Mouse (Mus musculus) midbrain, embryonic 10.5 days (tissue): ENCODE results near the gene Timd2. TPM values are rescaled to one million over a fixed set of nuclear protein-coding genes. Genes with fewer than 3 reads are reported as not detected.
"Not testable (repeated sequence)": the region's sequence is repeated elsewhere in the genome, so short reads cannot be mapped to it uniquely, and the experiment has no call there.

Experiments
- DNase-seq: peaks from one replicate; pipeline ENCODE4 v3.0.0-alpha.2; 2017; ENCODE audit warnings: low spot score
- H3K27ac ChIP-seq: fragments of 300-500 bp; sonication (generic); replicated peaks from 2 replicates; pipeline ENCODE4 v1.5.1; 2016; ENCODE audit warnings: mild to moderate bottlenecking
- H3K27me3 ChIP-seq: fragments of 300-500 bp; sonication (generic); 2 replicates; pipeline ENCODE4 v1.6.1; 2016; ENCODE audit warnings: low read depth, mild to moderate bottlenecking; ENCODE audit not compliant: poor library complexity, severe bottlenecking
- H3K36me3 ChIP-seq: fragments of 300-500 bp; sonication (generic); 2 replicates; pipeline ENCODE4 v1.6.1; 2016; ENCODE audit warnings: mild to moderate bottlenecking, moderate library complexity
- H3K4me1 ChIP-seq: fragments of 300-500 bp; sonication (generic); 2 replicates; pipeline ENCODE4 v1.6.1; 2016
- H3K4me3 ChIP-seq: fragments of 300-500 bp; sonication (generic); 2 replicates; pipeline ENCODE4 v1.5.1; 2016; ENCODE audit warnings: mild to moderate bottlenecking, moderate library complexity
- H3K9me3 ChIP-seq: fragments of 300-500 bp; sonication (generic); replicated peaks from 2 replicates; pipeline ENCODE4 v1.6.1; 2016; ENCODE audit warnings: mild to moderate bottlenecking
- WGBS: fragments of 180-500 bp; shearing (Covaris S2); methylation state at CpG from one replicate; pipeline ENCODE4 v1.1.7; 2016; 5-methylcytosine and 5-hydroxymethylcytosine counted together
- polyA plus RNA-seq: library from polyadenylated mRNA; unstranded; fragments of >200 nt; fragmentation: Nextera tagmentation; extraction: Ambion mirVana; gene quantifications from 2 replicates; pipeline ENCODE4 v1.2.1, GENCODE M21; 2016

The Timd2 gene
- 0.09 and 0.17 TPM in 2 replicates for polyA plus RNA-seq

- no peak for DNase-seq
- Histone ChIP-seq H3K9me3 (no peaks in the 10 kb centered on the region), H3K36me3 (no peaks in the 10 kb centered on the region), H3K27ac (no peak within 1 kb of the TSS), H3K27me3 (no peaks in the 10 kb centered on the region), H3K4me1 (no peaks in the 10 kb centered on the region), H3K4me3 (no peak within 1 kb of the TSS)
- 83% methylated on average over 6 of the region's 6 CpGs for whole genome bisulfite sequencing
Observed at GRCm38 (mm10) chr11:46706664-46707356, at the start of gene Timd2. TSS of gene Timd2 (minus strand) at chr11:46707061.

- not testable (repeated sequence) for H3K4me3 ChIP-seq, H3K27me3 ChIP-seq, H3K36me3 ChIP-seq, H3K27ac ChIP-seq, H3K4me1 ChIP-seq, DNase-seq, H3K9me3 ChIP-seq
- 90% methylated on average over 6 of the region's 6 CpGs for WGBS
Observed at GRCm38 (mm10) chr11:46755714-46756113, 48.9 kb upstream of the Timd2 start.

- Histone ChIP-seq H3K36me3 (no peaks in the 10 kb centered on the region), H3K9me3 (no peaks in the 10 kb centered on the region), H3K4me3 (no peak overlapping the region), H3K4me1 (no peaks in the 10 kb centered on the region), H3K27ac (no peak overlapping the region), H3K27me3 (no peaks in the 10 kb centered on the region)
- WGBS, result 73% methylated on average over 4 of the region's 4 CpGs
- no peak for DNase-seq
Observed at GRCm38 (mm10) chr11:46754669-46755068, 47.8 kb upstream of the Timd2 start.

- WGBS, result 87% methylated on average over 2 of the region's 2 CpGs
- no peak overlapping the region for H3K4me3 ChIP-seq
- H3K4me1 ChIP-seq, result no peaks in the 10 kb centered on the region
- H3K36me3 ChIP-seq, result no peaks in the 10 kb centered on the region
- no peak overlapping the region for H3K27ac ChIP-seq
- no peak for DNase-seq
- no peaks in the 10 kb centered on the region for H3K27me3 ChIP-seq
- H3K9me3 ChIP-seq, result no peaks in the 10 kb centered on the region
Observed at GRCm38 (mm10) chr11:46753662-46754061, 46.8 kb upstream of the Timd2 start.

GRCm38 (mm10) chr11:46747996-46748395 lies 41.1 kb upstream of the Timd2 start:
- Histone ChIP-seq H3K36me3 (no peaks in the 10 kb centered on the region), H3K4me3 (no peak overlapping the region), H3K4me1 (no peaks in the 10 kb centered on the region), H3K9me3 (no peaks in the 10 kb centered on the region), H3K27ac (no peak overlapping the region), H3K27me3 (no peaks in the 10 kb centered on the region)
- 80% methylated on average over 2 of the region's 2 CpGs for WGBS
- no peak for DNase-seq

- no peak overlapping the region for H3K4me3 ChIP-seq
Observed at GRCm38 (mm10) chr11:46741716-46742115, 34.9 kb upstream of the Timd2 start.

GRCm38 (mm10) chr11:46740886-46741285 lies 34.0 kb upstream of the Timd2 start:
- no peaks in the 10 kb centered on the region for H3K36me3 ChIP-seq
- H3K27me3 ChIP-seq, result no peaks in the 10 kb centered on the region
- no peak overlapping the region for H3K27ac ChIP-seq
- no peak for DNase-seq
- WGBS, result 88% methylated on average over 4 of the region's 4 CpGs
- no peaks in the 10 kb centered on the region for H3K4me1 ChIP-seq
- H3K4me3 ChIP-seq, result no peak overlapping the region
- H3K9me3 ChIP-seq, result no peaks in the 10 kb centered on the region

More at GRCm38 (mm10) chr11:46741716-46742115, 34.9 kb upstream of the Timd2 start:
- 91% methylated on average over 3 of the region's 3 CpGs for WGBS
- Histone ChIP-seq H3K27ac (no peak overlapping the region), H3K27me3 (no peaks in the 10 kb centered on the region), H3K36me3 (no peaks in the 10 kb centered on the region), H3K9me3 (no peaks in the 10 kb centered on the region), H3K4me1 (no peaks in the 10 kb centered on the region)
- no peak for DNase-seq

- Histone ChIP-seq H3K36me3 (no peaks in the 10 kb centered on the region), H3K27me3 (no peaks in the 10 kb centered on the region), H3K4me1 (no peaks in the 10 kb centered on the region), H3K4me3 (no peak overlapping the region), H3K9me3 (no peaks in the 10 kb centered on the region), H3K27ac (no peak overlapping the region)
- DNase-seq, result no peak
- WGBS, result 89% methylated on average over 4 of the region's 4 CpGs
Observed at GRCm38 (mm10) chr11:46739501-46739900, 32.6 kb upstream of the Timd2 start.

- H3K27ac ChIP-seq, H3K27me3 ChIP-seq, H3K4me1 ChIP-seq, H3K9me3 ChIP-seq, H3K36me3 ChIP-seq, DNase-seq, H3K4me3 ChIP-seq: not testable (repeated sequence)
- whole genome bisulfite sequencing, result 92% methylated on average over 1 of the region's 1 CpGs
Observed at GRCm38 (mm10) chr11:46735076-46735475, 28.2 kb upstream of the Timd2 start, which contains the start of gene Havcr1. TSS of gene Havcr1 (plus strand) at chr11:46735080.

- H3K36me3 ChIP-seq, result no peaks in the 10 kb centered on the region
- DNase-seq, result no peak
- WGBS, result 77% methylated on average over 1 of the region's 1 CpGs
- no peak overlapping the region for H3K4me3 ChIP-seq
- no peaks in the 10 kb centered on the region for H3K9me3 ChIP-seq
- no peaks in the 10 kb centered on the region for H3K4me1 ChIP-seq
- H3K27me3 ChIP-seq, result no peaks in the 10 kb centered on the region
- no peak overlapping the region for H3K27ac ChIP-seq
Observed at GRCm38 (mm10) chr11:46734617-46735016, 27.8 kb upstream of the Timd2 start.

- no peaks in the 10 kb centered on the region for H3K36me3 ChIP-seq
- H3K4me1 ChIP-seq, result no peaks in the 10 kb centered on the region
- H3K27ac ChIP-seq, result no peak overlapping the region
- H3K4me3 ChIP-seq, result no peak overlapping the region
- no peaks in the 10 kb centered on the region for H3K27me3 ChIP-seq
- no peaks in the 10 kb centered on the region for H3K9me3 ChIP-seq
- 62% methylated on average over 6 of the region's 6 CpGs for WGBS
- DNase-seq, result no peak
Observed at GRCm38 (mm10) chr11:46733242-46733789, 26.5 kb upstream of the Timd2 start.

- Histone ChIP-seq H3K27me3 (no peaks in the 10 kb centered on the region), H3K9me3 (no peaks in the 10 kb centered on the region), H3K27ac (no peak overlapping the region), H3K4me1 (no peaks in the 10 kb centered on the region), H3K4me3 (no peak overlapping the region), H3K36me3 (no peaks in the 10 kb centered on the region)
- no peak for DNase-seq
- 89% methylated on average over 11 of the region's 11 CpGs for WGBS
Observed at GRCm38 (mm10) chr11:46731541-46732070, 24.7 kb upstream of the Timd2 start.

- 88% methylated on average over 5 of the region's 5 CpGs for WGBS
- Histone ChIP-seq H3K4me1 (no peaks in the 10 kb centered on the region), H3K9me3 (no peaks in the 10 kb centered on the region), H3K36me3 (no peaks in the 10 kb centered on the region), H3K4me3 (no peak overlapping the region), H3K27me3 (no peaks in the 10 kb centered on the region), H3K27ac (no peak overlapping the region)
- no peak for DNase-seq
Observed at GRCm38 (mm10) chr11:46698830-46699229, 8.0 kb downstream of the Timd2 start.
